Mouse (Mus musculus): ENCODE data around the gene Klhl30. TPM values are rescaled to one million over a fixed set of nuclear protein-coding genes. Genes with fewer than 3 reads are reported as not detected.
A peak's percentile ranks its signal among the peaks of the same experiment; 100 is the strongest.

The Klhl30 gene
- total RNA-seq (2021) = 100 to 1,000 TPM in 1 of 2 experiments, 10 to 100 TPM in 1; 87.8 to 132 TPM
- long read RNA-seq, experiment 1, transcript Klhl30-201 (8 exons, 3,089 nt) = major isoform, 38 of 96 reads
- long read RNA-seq, experiment 1, partial matches to known transcripts = 10 of 96 reads
- long read RNA-seq, experiment 1, other reads (novel, unspliced or antisense) = 48 of 96 reads
- long read RNA-seq, experiment 2, transcript Klhl30-201 (8 exons, 3,089 nt) = major isoform, 37 of 62 reads
- long read RNA-seq, experiment 2, partial matches to known transcripts = 10 of 62 reads
- long read RNA-seq, experiment 2, other reads (novel, unspliced or antisense) = 15 of 62 reads

GRCm38 (mm10) chr1:91350841-91351240 is at the start of gene Klhl30:
Gene Klhl30, plus strand, starts transcription at chr1:91351016.
- no peak for DNase-seq

GRCm38 (mm10) chr1:91301206-91301920 is 49.5 kb upstream of the Klhl30 start:
- DNase-seq = no peak

- no peak for DNase-seq
These were observed 48.8 kb upstream of the Klhl30 start for GRCm38 (mm10) chr1:91302021-91302420.

GRCm38 (mm10) chr1:91304621-91305020 is 46.2 kb upstream of the Klhl30 start:
- DNase-seq = no peak

GRCm38 (mm10) chr1:91309366-91310085 is 41.3 kb upstream of the Klhl30 start:
- DNase-seq = no peak

- no peak for DNase-seq
These were observed 38.5 kb upstream of the Klhl30 start for GRCm38 (mm10) chr1:91312273-91312672.

GRCm38 (mm10) chr1:91313251-91313650 is 37.6 kb upstream of the Klhl30 start:
- no peak for DNase-seq

GRCm38 (mm10) chr1:91317656-91318055 is 33.2 kb upstream of the Klhl30 start:
- no peak for DNase-seq

GRCm38 (mm10) chr1:91321760-91322438 is 28.9 kb upstream of the Klhl30 start, which contains the start of gene Espnl:
Gene Espnl, plus strand, starts transcription at chr1:91322075.
- DNase-seq = no peak

GRCm38 (mm10) chr1:91324646-91325045 is 26.2 kb upstream of the Klhl30 start:
- no peak for DNase-seq

GRCm38 (mm10) chr1:91325488-91326042 is 25.3 kb upstream of the Klhl30 start:
- DNase-seq = no peak

- DNase-seq = no peak
These were observed 18.7 kb upstream of the Klhl30 start for GRCm38 (mm10) chr1:91332102-91332501.

- DNase-seq = no peak
These were observed 17.2 kb upstream of the Klhl30 start for GRCm38 (mm10) chr1:91333582-91333981.

GRCm38 (mm10) chr1:91337355-91337754 is 13.5 kb upstream of the Klhl30 start:
- DNase-seq = no peak

- no peak for DNase-seq
These were observed 6.8 kb upstream of the Klhl30 start for GRCm38 (mm10) chr1:91344001-91344400.

- DNase-seq = no peak
These were observed 5.7 kb upstream of the Klhl30 start for GRCm38 (mm10) chr1:91344921-91345685.

GRCm38 (mm10) chr1:91346892-91347291 is 3.9 kb upstream of the Klhl30 start:
- peak; percentile 46 for DNase-seq

GRCm38 (mm10) chr1:91351249-91351648 is 433 bp downstream of the Klhl30 start:
- no peak for DNase-seq

- DNase-seq = no peak
These were observed 1.5 kb downstream of the Klhl30 start for GRCm38 (mm10) chr1:91352277-91352676.

GRCm38 (mm10) chr1:91356105-91356504 is 5.3 kb downstream of the Klhl30 start:
- DNase-seq = peak; percentile 50

GRCm38 (mm10) chr1:91362113-91362512 is 11.3 kb downstream of the Klhl30 start:
- no peak for DNase-seq
